Mouse (Mus musculus) forebrain, embryonic 10.5 days (tissue): Measurements from ENCODE around the gene Ces1g. TPM values are rescaled to one million over a fixed set of nuclear protein-coding genes. Genes with fewer than 3 reads are reported as not detected.

ENCODE experiments used
- DNase-seq: peaks from one replicate; pipeline ENCODE4 v3.0.0-alpha.2; 2017; ENCODE audit warnings: low spot score; ENCODE audit errors: extremely low spot score
- H3K27ac ChIP-seq: fragments of 300-500 bp; sonication (generic); 2 replicates; pipeline ENCODE4 v1.5.1; 2016; ENCODE audit warnings: mild to moderate bottlenecking
- H3K27me3 ChIP-seq: fragments of 300-500 bp; sonication (generic); 2 replicates; pipeline ENCODE4 v1.6.1; 2016; ENCODE audit warnings: mild to moderate bottlenecking; ENCODE audit not compliant: poor library complexity, severe bottlenecking
- H3K36me3 ChIP-seq: fragments of 300-500 bp; sonication (generic); replicated peaks from 2 replicates; pipeline ENCODE4 v1.6.1; 2016; ENCODE audit warnings: mild to moderate bottlenecking, moderate library complexity
- H3K4me1 ChIP-seq: fragments of 300-500 bp; sonication (generic); 2 replicates; pipeline ENCODE4 v1.6.1; 2016
- H3K4me3 ChIP-seq: fragments of 300-500 bp; sonication (generic); 2 replicates; pipeline ENCODE4 v1.5.1; 2016; ENCODE audit warnings: mild to moderate bottlenecking, moderate library complexity
- H3K9me3 ChIP-seq: fragments of 300-500 bp; sonication (generic); 2 replicates; pipeline ENCODE4 v1.6.1; 2016; ENCODE audit warnings: mild to moderate bottlenecking, moderate library complexity
- WGBS: fragments of 180-500 bp; shearing (Covaris S2); methylation state at CpG from one replicate; pipeline ENCODE4 v1.1.7; 2016; 5-methylcytosine and 5-hydroxymethylcytosine counted together
- polyA plus RNA-seq: library from polyadenylated mRNA; unstranded; fragments of >200 nt; fragmentation: Nextera tagmentation; extraction: Ambion mirVana; gene quantifications from 2 replicates; pipeline ENCODE4 v1.2.1, GENCODE M21; 2016

The Ces1g gene
- polyA plus RNA-seq, 1 experiment from 2014 or later = not detected

DNA sequence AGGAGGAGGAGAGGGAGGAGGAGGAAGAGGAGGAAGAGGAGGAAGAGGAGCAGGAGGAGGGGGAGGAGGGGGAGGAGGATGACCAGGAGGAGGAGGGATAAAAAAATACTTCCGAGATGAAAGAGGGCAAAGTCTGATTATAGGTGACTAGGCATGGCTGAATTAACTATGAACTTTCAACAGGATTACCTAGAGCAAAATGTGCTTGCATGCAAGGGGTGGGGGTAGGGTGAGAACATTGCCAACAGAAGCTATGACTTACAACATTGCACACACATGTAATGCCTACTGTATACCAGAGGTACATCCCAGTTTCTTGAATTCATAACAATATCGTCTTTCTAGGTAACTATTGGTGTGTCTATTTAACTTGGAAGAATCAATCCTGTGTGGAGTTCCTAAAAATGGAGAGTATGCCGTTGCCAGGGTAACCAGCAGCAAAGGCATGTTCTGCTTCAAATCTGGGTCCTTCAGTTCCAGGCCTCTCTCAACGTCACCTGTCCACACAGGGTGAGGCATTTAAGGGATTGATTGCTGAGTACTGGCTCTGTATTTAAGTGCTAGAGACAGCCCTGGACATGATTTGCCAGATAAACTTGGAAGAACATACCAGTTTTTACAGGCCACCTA, 58.8 kb downstream of the Ces1g start:
- Histone ChIP-seq H3K27ac (no peak overlapping the region), H3K27me3 (no peaks in the 10 kb centered on the region), H3K9me3 (no peaks in the 10 kb centered on the region), H3K4me1 (0 out of 2 replicates have a peak, but pooled peaks cover 3% of the 10 kb centered on the region), H3K36me3 (no peaks in the 10 kb centered on the region), H3K4me3 (no peak overlapping the region)
- DNase-seq = no peak
- WGBS = 85% methylated on average over 4 of the region's 4 CpGs

DNA sequence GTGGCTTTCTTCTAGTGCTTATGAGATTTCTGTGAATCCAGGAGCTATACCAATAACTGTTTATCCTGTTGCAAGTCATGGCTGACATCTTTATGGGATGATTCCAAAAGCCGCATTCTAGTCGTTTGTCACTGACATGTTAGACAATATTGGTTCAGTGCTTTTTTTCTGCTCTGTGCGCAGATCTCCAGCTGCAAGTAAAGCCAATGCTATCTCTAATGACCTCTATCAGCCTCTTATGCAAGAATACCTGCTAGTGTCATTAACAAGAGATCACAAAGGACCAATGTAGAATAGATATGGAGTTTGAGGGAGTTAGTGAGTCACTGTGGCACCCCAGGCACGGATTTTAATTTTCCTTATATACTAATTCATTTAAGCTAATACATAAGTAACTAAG, 62.5 kb downstream of the Ces1g start:
- WGBS = 91% methylated on average over 4 of the region's 4 CpGs
- no peak overlapping the region for H3K4me3 ChIP-seq
- no peak for DNase-seq

DNA sequence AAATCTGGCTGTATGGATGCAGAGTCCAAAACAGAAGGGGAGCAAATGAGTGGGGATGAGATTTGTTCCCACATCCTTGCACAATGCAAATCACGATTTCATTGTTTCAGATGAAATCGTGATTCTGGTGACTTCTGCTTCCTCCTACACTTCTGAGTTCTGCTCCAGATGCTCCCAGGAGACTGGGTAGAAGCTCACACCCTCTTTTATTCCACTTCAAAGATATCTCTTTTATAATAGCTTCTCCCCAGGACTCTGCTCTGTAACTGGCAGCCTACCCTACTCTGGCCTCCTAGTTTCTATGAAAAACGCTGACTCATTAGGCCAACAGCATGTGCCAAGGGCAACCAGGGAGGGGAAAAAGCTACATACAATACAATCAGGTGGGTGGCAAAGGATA, 63.8 kb downstream of the Ces1g start:
- Histone ChIP-seq H3K9me3 (no peaks in the 10 kb centered on the region), H3K36me3 (no peaks in the 10 kb centered on the region), H3K4me1 (no peaks in the 10 kb centered on the region), H3K27ac (no peak overlapping the region), H3K27me3 (no peaks in the 10 kb centered on the region), H3K4me3 (no peak overlapping the region)
- 93% methylated on average over 3 of the region's 3 CpGs for WGBS
- DNase-seq = no peak

More for the DNA sequence above, 62.5 kb downstream of the Ces1g start:
- Histone ChIP-seq H3K36me3 (no peaks in the 10 kb centered on the region), H3K27me3 (no peaks in the 10 kb centered on the region), H3K9me3 (no peaks in the 10 kb centered on the region), H3K27ac (no peak overlapping the region), H3K4me1 (no peaks in the 10 kb centered on the region)

DNA sequence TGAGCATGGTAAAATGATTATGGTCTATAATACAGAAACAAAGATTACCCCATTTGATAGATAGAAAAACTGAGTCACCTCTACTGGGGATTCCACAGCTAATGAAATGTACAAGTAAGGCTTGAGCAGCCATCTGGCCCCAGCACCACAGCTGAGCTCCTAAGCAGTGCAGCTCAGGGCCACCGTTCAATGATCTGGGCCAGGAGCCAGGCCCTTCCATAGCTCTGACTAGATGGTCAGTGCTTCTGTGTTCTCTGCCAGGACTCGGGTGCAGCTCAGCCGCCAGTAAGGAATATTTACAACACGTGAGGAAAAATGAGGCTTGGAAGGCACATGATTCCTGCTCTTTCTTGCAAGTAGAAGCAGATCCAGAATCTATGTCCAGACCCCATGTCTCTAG, 64.4 kb downstream of the Ces1g start:
- no peak for DNase-seq
- no peaks in the 10 kb centered on the region for H3K27me3 ChIP-seq
- 88% methylated on average over 4 of the region's 4 CpGs for WGBS

DNA sequence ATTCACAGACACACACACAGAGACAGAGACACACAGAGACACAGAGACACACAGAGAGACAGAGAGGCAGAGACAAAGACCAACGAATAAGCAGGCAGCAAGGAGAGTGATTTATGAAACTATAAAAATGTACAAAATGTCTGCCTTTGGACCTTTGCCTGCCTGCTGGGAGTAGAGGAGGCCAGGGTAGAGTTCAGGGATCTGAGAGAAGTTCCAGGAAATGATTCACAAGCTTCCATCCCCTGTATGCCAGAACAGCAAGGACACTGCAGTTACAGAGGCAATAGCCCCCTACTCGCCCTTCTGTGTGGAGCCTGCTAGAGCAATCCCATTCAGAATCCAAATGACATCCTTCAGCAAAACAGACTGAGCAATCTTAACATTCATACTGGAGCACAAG, 75.7 kb downstream of the Ces1g start:
- Histone ChIP-seq H3K27ac (no peak overlapping the region), H3K27me3 (no peaks in the 10 kb centered on the region), H3K9me3 (no peaks in the 10 kb centered on the region), H3K36me3 (no peaks in the 10 kb centered on the region), H3K4me3 (no peak overlapping the region), H3K4me1 (no peaks in the 10 kb centered on the region)
- WGBS = 80% methylated on average over 2 of the region's 2 CpGs
- DNase-seq = no peak

More for the DNA sequence above, 64.4 kb downstream of the Ces1g start:
- Histone ChIP-seq H3K9me3 (no peaks in the 10 kb centered on the region), H3K4me1 (no peaks in the 10 kb centered on the region), H3K36me3 (no peaks in the 10 kb centered on the region), H3K27ac (no peak overlapping the region), H3K4me3 (no peak overlapping the region)

GRCm38 (mm10) chr8:93252400-93252925, 84.6 kb downstream of the Ces1g start:
- Histone ChIP-seq H3K4me3 (no peak overlapping the region), H3K36me3 (no peaks in the 10 kb centered on the region), H3K27me3 (no peaks in the 10 kb centered on the region), H3K9me3 (no peaks in the 10 kb centered on the region), H3K4me1 (no peaks in the 10 kb centered on the region), H3K27ac (no peak overlapping the region)
- DNase-seq = no peak
- WGBS = 93% methylated on average over 1 of the region's 1 CpGs

Other genes with a start within 250 kb of the Ces1g start
- not detected in 2 replicates for gene Ces1c, start 206.0 kb downstream of the Ces1g start, polyA plus RNA-seq
- 0.62 and 1.0 TPM in 2 replicates for gene Ces1d, start 139.5 kb downstream of the Ces1g start, polyA plus RNA-seq
- not detected in 2 replicates for gene Ces1e, start 107.7 kb downstream of the Ces1g start, polyA plus RNA-seq
- gene Ces1f, start 57.6 kb downstream of the Ces1g start, polyA plus RNA-seq = not detected in 2 replicates
- not detected in 2 replicates for gene Ces1h, start 42.4 kb upstream of the Ces1g start, polyA plus RNA-seq
- gene Ces5a, start 198.5 kb upstream of the Ces1g start, polyA plus RNA-seq = not detected in 2 replicates